Mouse (Mus musculus) heart, adult 2 months (tissue): ENCODE measurements around the gene 1700019N19Rik.

Source experiments
- CTCF ChIP-seq: fragments of 200-600 bp; IDR thresholded peaks from 2 replicates; pipeline ENCODE4 v1.8.1; 2022; ENCODE audit warnings: antibody characterized with exemption, mild to moderate bottlenecking, moderate library complexity
- EP300 ChIP-seq: fragments of 200-500 bp; IDR thresholded peaks from 2 replicates; pipeline ENCODE4 v1.6.1; 2011; ENCODE audit warnings: low read depth, low read length, control low read depth; ENCODE audit not compliant: insufficient read depth

- TF ChIP-seq CTCF, result no peak
- no peak for TF ChIP-seq EP300
Observed at GRCm38 (mm10) chr19:58832988-58833387, 38.7 kb upstream of the 1700019N19Rik start.
